Mouse (Mus musculus): ENCODE measurements around the gene Cdk11b. TPM values are rescaled to one million over a fixed set of nuclear protein-coding genes. Genes with fewer than 3 reads are reported as not detected.

Cdk11b gene
- total RNA-seq, 2 experiments from 2014 or later: 41.1 to 47.3 TPM

Other genes starting within 250 kb of the Cdk11b start
- 10 to 100 TPM; 19.7 to 22.2 TPM for gene Gabrd, start 226.7 kb upstream of the Cdk11b start, total RNA-seq (2021)
- gene Cfap74, start 215.7 kb upstream of the Cdk11b start, total RNA-seq (2021): 10 to 100 TPM in 1 of 2 experiments, 1 to 10 TPM in 1; 9.2 to 11.4 TPM
- 1 to 10 TPM; 3.0 to 5.6 TPM for gene Tmem52, start 155.7 kb upstream of the Cdk11b start, total RNA-seq (2021)
- gene Gnb1, start 133.5 kb upstream of the Cdk11b start, total RNA-seq (2021): 100 to 1,000 TPM; 763 to 780 TPM
- gene Nadk, start 62.5 kb upstream of the Cdk11b start, total RNA-seq (2021): 10 to 100 TPM; 67.1 to 68.5 TPM
- gene Slc35e2, start 23.4 kb upstream of the Cdk11b start, total RNA-seq (2021): 10 to 100 TPM; 41.5 to 42.5 TPM
- gene Gm10563, start 20.6 kb downstream of the Cdk11b start, total RNA-seq (2021): not detected
- 1 to 10 TPM; 2.7 to 3.0 TPM for gene Mmp23, start 28.5 kb downstream of the Cdk11b start, total RNA-seq (2021)
- 100 to 1,000 TPM in 1 of 2 experiments, 10 to 100 TPM in 1; 96.6 to 109 TPM for gene Mib2, start 44.3 kb downstream of the Cdk11b start, total RNA-seq (2021)
- gene Fndc10, start 69.5 kb downstream of the Cdk11b start, total RNA-seq (2021): 10 to 100 TPM; 23.9 to 27.5 TPM
- 10 to 100 TPM; 78.8 to 84.0 TPM for gene Ssu72, start 79.9 kb downstream of the Cdk11b start, total RNA-seq (2021)
- gene Tmem240, start 109.9 kb downstream of the Cdk11b start, total RNA-seq (2021): 10 to 100 TPM; 38.0 to 39.7 TPM
- gene Atad3a, start 136.2 kb downstream of the Cdk11b start, total RNA-seq (2021): 10 to 100 TPM; 47.5 to 56.3 TPM
- 10 to 100 TPM in 1 of 2 experiments, 1 to 10 TPM in 1; 9.7 to 10.3 TPM for gene Vwa1, start 149.8 kb downstream of the Cdk11b start, total RNA-seq (2021)
- gene Tmem88b, start 161.0 kb downstream of the Cdk11b start, total RNA-seq (2021): 10 to 100 TPM; 31.3 to 33.9 TPM
- gene Ankrd65, start 165.6 kb downstream of the Cdk11b start, total RNA-seq (2021): not detected
- 10 to 100 TPM; 82.3 to 93.0 TPM for gene Mrpl20, start 178.0 kb downstream of the Cdk11b start, total RNA-seq (2021)
- 10 to 100 TPM; 72.2 to 91.2 TPM for gene Ccnl2, start 187.6 kb downstream of the Cdk11b start, total RNA-seq (2021)
- gene Aurkaip1, start 206.4 kb downstream of the Cdk11b start, total RNA-seq (2021): 100 to 1,000 TPM in 1 of 2 experiments, 10 to 100 TPM in 1; 95.9 to 105 TPM
- 1 to 10 TPM; 7.5 to 7.7 TPM for gene Mxra8, start 214.8 kb downstream of the Cdk11b start, total RNA-seq (2021)
- 10 to 100 TPM; 75.6 to 77.2 TPM for gene Dvl1, start 222.5 kb downstream of the Cdk11b start, total RNA-seq (2021)
- under 1 TPM; 0.31 to 0.32 TPM for gene Tas1r3, start 238.5 kb downstream of the Cdk11b start, total RNA-seq (2021)
- 10 to 100 TPM; 29.7 to 33.0 TPM for gene Cptp, start 244.6 kb downstream of the Cdk11b start, total RNA-seq (2021)
- gene Ints11, start 244.7 kb downstream of the Cdk11b start, total RNA-seq (2021): 10 to 100 TPM; 35.6 to 36.4 TPM